Mouse (Mus musculus) embryo, embryonic 9.5 days (tissue): ENCODE results near the gene Defb29.

Experiments used
- DNase-seq: peaks from one replicate; pipeline ENCODE4 v3.0.0-alpha.2; 2017; ENCODE audit errors: extremely low spot score

The Defb29 gene

GRCm38 (mm10) chr2:152539944-152540710, at the start of gene Defb29:
Defb29 (minus strand) TSS chr2:152540098.
- DNase-seq = no peak

GRCm38 (mm10) chr2:152589021-152589420, 49.1 kb upstream of the Defb29 start:
- DNase-seq = no peak

GRCm38 (mm10) chr2:152588450-152588849, 48.6 kb upstream of the Defb29 start:
- DNase-seq = no peak

GRCm38 (mm10) chr2:152586926-152587560, 47.1 kb upstream of the Defb29 start:
- peak; percentile 32 for DNase-seq

GRCm38 (mm10) chr2:152580612-152581011, 40.7 kb upstream of the Defb29 start:
- DNase-seq = no peak

- DNase-seq = no peak
These were observed 40.2 kb upstream of the Defb29 start, which contains the start of gene Defb19 for GRCm38 (mm10) chr2:152580107-152580506. Defb19 (minus strand) TSS chr2:152580312.

- DNase-seq = no peak
These were observed 33.6 kb upstream of the Defb29 start for GRCm38 (mm10) chr2:152573484-152573883.

- DNase-seq = no peak
These were observed 32.4 kb upstream of the Defb29 start, which contains the start of gene Defb21 for GRCm38 (mm10) chr2:152572114-152572794. Defb21 (plus strand) TSS chr2:152572744.

GRCm38 (mm10) chr2:152570313-152570712, 30.4 kb upstream of the Defb29 start:
- no peak for DNase-seq

- DNase-seq = no peak
These were observed 30.0 kb upstream of the Defb29 start for GRCm38 (mm10) chr2:152569881-152570280.

- DNase-seq = no peak
These were observed 29.1 kb upstream of the Defb29 start, which contains the start of gene Gm17416 for GRCm38 (mm10) chr2:152569038-152569437. Gm17416 (plus strand) TSS chr2:152569338.

- no peak for DNase-seq
These were observed 16.8 kb upstream of the Defb29 start for GRCm38 (mm10) chr2:152556655-152557054.

GRCm38 (mm10) chr2:152553774-152554423, 14.0 kb upstream of the Defb29 start:
- peak; percentile 65 for DNase-seq

- no peak for DNase-seq
These were observed 8.2 kb upstream of the Defb29 start for GRCm38 (mm10) chr2:152548124-152548523.

GRCm38 (mm10) chr2:152544691-152545090, 4.8 kb upstream of the Defb29 start:
- peak; percentile 48 for DNase-seq

- no peak for DNase-seq
These were observed 3.6 kb upstream of the Defb29 start for GRCm38 (mm10) chr2:152543478-152543877.

- DNase-seq = no peak
These were observed 3.0 kb upstream of the Defb29 start for GRCm38 (mm10) chr2:152542897-152543296.

- no peak for DNase-seq
These were observed 2.1 kb upstream of the Defb29 start for GRCm38 (mm10) chr2:152541979-152542378.

- DNase-seq = no peak
These were observed 21.9 kb downstream of the Defb29 start, which contains the start of gene Defb28 for GRCm38 (mm10) chr2:152517981-152518380. Defb28 (plus strand) TSS chr2:152518255.

- DNase-seq = no peak
These were observed 23.8 kb downstream of the Defb29 start for GRCm38 (mm10) chr2:152516084-152516483.

- no peak for DNase-seq
These were observed 28.3 kb downstream of the Defb29 start, which contains the start of gene Defb26 for GRCm38 (mm10) chr2:152511592-152511991. Defb26 (minus strand) TSS chr2:152511692.

GRCm38 (mm10) chr2:152503950-152504349, 35.9 kb downstream of the Defb29 start:
- DNase-seq = no peak
